Mouse (Mus musculus): ENCODE results near the gene Mrps36.
"Not testable (repeated sequence)": the region's sequence is repeated elsewhere in the genome, so short reads cannot be mapped to it uniquely, and the experiment has no call there.

The Mrps36 gene

DNA sequence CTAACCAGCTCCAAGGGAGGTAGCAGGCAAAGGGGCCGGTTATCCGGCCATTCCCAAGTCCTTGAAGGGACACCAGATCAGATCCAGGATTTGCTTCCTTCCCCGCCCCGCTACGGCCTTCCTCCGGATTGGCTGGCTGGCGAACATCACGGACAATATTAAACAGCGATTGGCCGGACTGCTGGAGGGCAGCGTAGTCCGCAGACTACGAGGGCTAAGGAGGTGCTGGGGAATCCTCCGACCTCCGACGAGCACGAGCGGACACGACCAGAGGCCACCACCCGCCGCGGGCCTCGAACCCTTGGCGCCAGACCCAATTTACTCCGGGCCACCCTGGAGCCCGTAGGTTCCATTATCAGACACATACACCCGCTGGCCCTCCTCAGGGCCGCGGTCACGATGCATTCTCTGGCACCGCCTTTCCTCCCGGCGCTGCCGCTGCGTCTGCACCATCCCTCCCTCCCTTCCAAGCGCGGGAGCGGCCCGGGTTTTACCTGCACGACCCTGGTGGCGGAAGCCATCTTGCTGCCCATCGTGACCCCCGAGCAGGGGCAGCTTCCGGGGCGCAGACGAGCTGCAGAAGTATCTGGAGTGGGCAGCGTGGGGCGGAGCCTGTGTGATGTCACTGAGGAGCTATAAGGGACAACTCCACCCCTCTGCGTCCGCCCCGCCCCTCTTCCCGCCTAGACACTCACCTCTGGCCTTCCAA lies at the start of gene Mrps36:
Gene Mrps36 (minus strand): TSS at position 624 of the 709 bp plus-strand sequence.
- DNase-seq (ENCODE audit: low spot score in 2 of 2), result peak; percentile 90 to 93

DNA sequence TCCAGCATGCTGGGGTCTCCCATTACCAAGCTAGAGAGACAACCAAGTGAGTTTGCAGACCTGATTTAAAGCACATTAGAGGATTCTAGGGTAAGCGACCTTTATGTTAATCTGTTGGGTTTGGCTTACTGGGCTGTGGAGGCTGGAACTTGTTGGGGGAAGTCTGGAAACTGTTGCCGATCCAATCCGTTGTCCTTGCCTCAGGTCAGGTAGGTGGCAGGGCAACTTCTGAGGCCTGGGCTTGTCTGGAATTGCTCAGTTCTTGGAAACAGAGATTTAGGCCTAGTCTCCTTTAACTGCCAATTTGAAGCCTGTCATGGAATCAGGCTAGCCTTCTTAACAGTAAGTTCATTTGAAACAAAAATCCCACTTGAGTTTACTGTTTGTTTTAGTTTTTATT lies 44.6 kb upstream of the Mrps36 start:
- no peak for DNase-seq (ENCODE audit: low spot score in 2 of 2)

DNA sequence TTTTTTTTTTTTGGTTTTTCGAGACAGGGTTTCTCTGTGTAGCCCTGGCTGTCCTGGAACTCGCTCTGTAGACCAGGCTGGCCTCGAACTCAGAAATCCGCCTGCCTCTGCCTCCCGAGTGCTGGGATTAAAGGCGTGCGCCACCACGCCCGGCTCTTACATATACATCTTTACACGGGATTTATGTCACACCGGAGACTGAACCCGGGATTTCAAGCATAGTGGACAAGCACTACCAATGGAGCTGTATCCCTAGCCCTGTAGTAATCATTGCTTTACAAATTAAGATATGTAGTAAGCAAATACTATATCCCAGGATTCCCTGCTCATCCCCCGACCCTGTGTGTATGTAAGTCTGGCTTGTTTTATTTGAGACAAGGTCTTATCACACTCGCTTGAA lies 43.6 kb upstream of the Mrps36 start:
- DNase-seq (ENCODE audit: low spot score in 2 of 2), result not testable (repeated sequence)

DNA sequence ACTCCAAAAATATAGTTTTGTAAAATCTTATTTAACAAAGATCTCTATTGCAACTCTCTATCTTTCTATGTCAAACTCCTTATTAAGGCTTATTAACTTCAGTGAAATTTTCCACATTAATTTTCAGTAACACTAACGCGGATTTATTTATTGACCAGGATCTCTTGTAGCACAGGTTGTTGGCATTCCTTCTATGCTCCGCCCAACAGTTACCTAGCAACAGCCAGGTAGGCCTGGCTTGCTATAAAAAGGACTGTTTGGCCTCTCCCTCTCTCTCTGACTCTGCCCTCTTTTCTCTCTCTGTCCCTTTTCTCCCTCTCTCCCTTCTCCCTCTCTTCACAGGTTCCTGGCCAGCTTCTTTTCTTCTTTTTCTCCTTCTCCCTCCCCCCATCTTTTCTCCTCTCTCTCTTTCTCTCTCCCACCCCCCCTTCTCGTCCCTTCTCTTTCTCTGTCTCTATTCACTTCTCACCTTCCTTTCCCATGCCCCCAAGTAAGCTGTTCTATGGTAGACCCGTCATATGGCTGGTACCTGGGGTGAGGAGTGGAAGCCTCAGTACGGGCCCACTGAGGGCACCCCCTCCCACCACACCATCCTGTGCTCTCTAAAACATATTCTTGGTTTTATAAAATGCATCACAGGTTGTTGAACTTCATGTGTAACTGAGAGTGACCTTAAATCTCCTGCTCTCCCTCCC lies 43.0 kb upstream of the Mrps36 start:
- no peak for DNase-seq (ENCODE audit: low spot score in 2 of 2)

DNA sequence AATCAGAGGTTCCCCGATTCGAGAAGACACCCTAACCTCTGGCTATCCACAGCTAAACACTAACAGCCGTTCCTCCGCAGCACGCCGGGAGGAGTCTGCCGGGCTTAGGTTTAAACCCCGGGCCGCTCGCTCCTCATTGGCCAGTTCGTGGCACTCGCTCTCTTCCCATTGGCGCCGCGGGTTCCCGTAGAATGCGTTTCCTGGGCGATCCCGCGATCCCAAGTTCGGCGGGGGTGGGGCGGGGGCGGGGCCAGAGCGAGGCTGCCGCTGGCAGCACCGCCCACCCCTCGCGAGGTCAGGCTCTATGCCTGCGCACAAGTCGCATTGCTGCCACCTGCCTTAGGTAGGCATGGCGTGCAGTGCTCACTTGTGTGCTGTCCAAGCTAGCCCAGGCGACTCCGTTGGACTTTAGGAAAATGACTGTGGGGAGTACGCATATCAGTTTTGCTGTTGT lies 42.0 kb upstream of the Mrps36 start, which contains the start of gene Ccnb1:
Gene Ccnb1 (minus strand): TSS at position 157 of the 454 bp plus-strand sequence.
- peak; percentile 80 to 82 for DNase-seq (ENCODE audit: low spot score in 2 of 2)

DNA sequence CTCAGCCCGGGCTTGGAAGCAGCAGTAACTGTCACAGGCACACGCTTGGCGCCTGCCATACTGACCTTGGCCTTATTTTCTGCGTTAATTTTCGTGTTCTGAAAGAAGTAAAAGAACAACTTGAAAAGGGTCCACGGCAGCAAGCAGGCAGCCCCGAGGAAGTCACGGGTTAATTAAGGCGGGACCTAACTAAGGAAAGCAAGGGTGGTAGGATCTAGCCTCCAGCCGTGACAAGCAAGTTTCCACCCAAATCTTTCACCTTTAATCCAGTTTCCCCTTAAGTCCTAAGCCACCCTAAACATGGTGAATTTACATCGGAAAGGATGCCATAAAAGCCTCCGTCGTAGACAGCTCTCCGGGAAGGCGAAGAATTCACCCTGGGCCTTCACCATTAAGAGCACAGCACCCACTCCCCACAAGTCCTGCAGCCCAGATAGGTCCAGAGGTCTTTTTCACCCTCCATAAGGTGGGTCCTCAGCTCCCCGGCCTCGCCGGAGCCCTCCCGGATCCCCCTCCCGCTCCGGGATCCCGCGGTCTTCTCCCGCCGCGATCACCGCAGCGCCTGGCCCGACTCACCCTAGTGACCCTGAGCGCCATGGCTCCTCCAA lies 41.5 kb upstream of the Mrps36 start:
- no peak for DNase-seq (ENCODE audit: low spot score in 2 of 2)

DNA sequence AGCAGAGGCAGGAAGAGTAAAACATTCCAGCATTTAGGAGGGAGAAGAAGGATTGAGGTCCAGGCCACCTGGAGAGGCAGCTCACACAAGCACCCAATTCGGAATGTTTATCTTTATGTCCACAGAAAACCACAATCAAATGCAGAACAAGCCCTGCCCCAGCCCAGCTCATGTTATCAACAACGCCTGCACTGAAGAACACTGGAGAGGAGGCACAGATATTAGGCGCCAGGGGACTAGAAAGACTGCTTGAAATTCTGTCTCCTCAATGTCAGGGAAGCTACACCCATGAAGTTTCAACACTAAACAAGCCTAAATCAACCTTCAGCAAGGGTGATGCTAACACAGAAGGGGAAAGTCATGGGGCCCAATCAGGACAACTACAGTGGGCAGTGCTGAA lies 33.0 kb upstream of the Mrps36 start:
- no peak for DNase-seq (ENCODE audit: low spot score in 2 of 2)

DNA sequence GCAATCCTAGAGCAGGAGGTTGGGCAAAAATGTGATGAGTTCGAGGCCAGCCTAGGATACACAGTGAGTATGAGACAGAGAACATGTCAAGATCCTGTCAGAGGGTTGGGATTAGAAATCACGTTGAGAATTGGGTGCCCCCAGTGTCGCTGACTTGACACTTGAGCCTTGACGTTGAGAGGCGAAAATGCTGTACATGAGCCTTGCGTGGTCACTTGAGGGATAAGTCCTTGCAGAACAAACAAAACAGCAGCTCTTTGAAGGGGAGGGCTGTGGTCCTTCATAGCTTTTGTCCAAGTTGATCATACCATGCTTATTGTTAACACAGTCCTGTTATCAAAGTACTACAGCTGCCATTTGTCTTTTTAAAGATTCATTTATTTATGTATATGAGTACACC lies 32.3 kb upstream of the Mrps36 start:
- DNase-seq (ENCODE audit: low spot score in 2 of 2), result no peak

DNA sequence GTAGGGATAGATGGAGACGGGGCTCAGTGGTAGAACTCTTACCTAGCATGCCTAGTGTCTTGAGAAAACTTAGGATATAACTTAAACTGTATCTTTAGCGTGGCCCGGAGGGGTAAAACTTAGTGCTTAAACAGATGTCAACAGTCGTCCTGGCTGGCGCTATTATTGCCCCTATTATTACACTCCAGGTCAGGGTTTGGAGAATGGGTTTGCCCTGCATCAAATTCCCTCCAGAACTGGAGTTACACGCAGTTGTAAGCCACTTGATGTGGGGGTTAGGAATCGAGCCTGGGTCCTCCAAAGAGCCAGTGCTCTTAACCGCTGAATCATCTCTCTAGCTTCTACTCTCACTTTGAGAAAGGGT lies 31.6 kb upstream of the Mrps36 start:
- DNase-seq (ENCODE audit: low spot score in 2 of 2), result no peak

DNA sequence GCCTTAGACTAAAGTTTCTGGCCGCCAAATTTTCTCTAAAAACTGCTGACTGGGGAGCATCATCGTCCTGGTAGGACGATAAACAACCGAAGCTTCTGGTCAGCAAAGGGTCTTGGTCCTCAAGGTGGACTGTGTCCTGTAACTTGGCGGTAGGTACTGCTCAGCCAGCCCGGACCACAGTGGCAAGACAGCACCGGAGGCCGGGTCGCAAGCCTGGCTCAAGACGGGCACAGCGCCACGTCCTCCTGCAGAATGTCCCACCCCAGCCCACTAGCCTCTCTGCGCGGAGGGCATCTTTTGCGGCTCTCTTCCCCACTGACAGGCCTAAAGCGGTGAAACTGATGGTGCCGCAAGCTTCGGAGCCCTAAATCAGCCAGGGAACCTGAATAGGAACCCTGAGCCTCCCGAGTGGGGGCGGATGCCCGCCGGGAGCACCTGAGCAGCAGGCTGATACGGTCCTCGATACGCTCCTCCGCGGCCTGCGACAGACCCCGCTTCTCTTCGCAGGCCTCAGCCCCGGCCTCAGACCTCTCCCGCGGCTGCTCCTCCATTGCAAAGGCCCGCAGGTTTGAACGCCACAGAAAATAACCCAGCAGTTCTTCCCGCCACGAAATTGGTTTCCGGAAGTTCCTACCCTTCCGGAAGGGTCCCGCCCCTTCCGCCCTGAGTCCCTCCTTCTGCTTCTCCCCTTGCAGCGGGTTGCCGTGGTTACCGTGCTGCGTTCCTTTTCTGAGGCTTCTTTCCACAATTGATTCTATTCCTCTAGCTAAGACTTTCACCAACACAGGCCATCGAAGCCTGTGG lies 31.0 kb upstream of the Mrps36 start, which contains the start of gene Cenph:
Gene Cenph (minus strand): TSS at position 648 of the 804 bp plus-strand sequence.
- DNase-seq (ENCODE audit: low spot score in 2 of 2), result peak; percentile 74 to 81

DNA sequence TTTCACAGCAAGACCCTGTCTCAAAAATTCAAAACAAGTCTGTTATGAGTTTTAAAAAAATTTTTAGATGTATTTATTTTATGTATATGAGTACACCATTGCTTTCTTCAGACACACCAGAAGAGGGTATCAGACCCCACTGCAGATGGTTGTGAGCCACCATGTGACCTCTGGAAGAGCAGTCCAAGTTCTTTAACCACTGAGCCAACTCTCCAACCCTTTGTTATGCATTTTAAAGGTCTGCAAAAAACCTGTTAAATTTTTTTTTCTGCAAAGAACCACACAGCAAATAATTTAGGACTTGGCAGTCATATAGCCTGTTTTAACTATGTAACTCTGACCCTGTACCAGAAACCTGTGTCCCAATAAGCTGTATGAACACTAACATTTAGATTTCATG lies 30.2 kb upstream of the Mrps36 start:
- DNase-seq (ENCODE audit: low spot score in 2 of 2), result no peak

DNA sequence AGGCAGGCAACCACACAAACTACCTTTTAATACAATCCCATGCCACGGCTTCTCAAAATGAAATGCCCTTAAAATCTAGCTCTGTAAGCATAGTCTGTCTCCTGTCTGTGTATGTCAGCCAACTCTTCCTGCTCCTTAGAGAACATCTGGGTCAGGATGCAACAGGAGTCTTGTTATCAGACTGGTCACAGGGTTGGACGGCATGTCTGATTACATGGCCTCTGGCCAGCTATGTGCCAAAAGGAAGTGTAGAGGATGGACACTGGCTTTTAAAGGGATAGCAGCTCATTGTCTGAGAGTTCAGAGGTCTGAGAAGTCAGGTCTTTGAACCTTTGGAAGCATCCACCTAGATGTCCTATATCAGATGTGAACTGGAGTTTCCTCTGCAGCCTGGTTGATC lies 10.9 kb upstream of the Mrps36 start:
- no peak for DNase-seq (ENCODE audit: low spot score in 2 of 2)

DNA sequence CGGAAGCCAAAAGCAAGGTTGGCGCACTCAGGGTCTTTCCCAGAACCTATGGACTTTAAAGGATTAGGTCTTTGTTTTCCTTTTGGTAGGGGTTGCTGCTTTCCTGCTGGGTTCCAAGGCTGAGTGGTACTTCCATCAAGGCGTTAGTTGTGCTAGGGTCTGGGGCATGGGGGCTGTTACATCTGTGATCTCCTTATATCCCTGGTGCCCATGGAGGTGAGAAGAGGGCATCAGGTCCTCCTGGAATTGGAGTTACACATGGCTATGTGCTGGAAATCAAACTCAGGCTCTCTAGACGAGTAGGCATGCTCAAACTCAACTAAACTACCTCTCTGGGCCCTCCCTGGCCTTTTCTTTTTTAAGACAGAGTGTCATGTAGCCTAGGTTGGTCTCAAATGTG lies 9.7 kb upstream of the Mrps36 start:
- DNase-seq (ENCODE audit: low spot score in 2 of 2), result no peak

DNA sequence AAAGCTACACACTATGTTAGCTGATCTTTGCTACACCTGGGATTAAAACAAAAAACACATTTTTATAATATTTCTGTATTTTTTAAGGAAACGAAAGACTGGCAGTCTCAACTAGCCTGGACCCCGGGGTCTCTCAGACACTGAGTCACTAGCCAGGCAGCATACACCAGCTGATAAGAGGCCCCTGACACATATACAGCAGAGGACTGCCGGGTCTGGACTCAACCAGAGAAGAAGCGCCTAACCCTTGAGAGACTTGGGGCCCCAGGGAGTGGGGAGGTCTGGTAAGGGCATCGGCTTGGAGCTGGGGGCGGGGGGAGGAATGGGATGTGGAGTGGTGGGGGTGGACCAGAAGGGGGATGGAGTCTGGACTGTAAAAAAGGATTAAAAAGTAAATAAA lies 8.6 kb upstream of the Mrps36 start:
- DNase-seq (ENCODE audit: low spot score in 2 of 2), result no peak

DNA sequence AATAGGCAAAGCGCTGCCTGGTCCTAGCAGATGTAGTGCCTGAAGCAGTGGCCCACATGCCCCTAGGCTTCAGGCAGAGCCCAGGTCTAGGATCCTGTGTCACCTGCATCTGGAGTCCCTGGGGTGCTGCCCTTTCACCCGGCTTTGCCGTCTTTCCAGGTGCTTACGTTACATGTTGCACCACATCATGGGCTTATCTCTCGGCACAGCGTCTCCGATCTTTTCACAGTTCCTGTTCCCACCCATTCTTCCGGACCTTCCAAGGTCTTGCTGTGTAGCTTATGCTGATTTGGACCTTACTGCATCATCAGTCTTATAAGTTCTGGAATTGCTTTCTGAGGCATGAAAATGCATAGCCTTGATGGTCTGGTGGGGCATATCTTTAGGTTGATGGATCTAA lies 8.1 kb upstream of the Mrps36 start:
- DNase-seq (ENCODE audit: low spot score in 2 of 2), result no peak

DNA sequence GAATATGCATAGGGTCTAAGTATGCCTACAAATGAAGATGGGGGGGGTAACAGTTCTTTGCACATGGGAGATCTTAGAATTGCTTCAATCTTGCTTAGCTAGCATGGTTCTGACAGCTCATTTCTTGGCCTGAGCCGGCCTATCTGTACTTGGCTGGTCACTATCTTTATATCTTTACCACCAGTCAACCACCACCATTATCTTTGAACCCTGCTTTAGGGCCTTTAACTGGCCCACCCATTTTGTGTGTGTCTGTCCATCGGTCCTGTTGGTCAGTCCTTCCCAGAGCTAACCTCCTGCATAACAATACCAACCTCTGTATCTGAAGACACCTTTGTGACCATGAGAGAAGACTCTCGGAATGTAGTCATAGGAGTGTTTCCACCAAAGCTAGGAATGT lies 6.9 kb upstream of the Mrps36 start:
- no peak for DNase-seq (ENCODE audit: low spot score in 2 of 2)

DNA sequence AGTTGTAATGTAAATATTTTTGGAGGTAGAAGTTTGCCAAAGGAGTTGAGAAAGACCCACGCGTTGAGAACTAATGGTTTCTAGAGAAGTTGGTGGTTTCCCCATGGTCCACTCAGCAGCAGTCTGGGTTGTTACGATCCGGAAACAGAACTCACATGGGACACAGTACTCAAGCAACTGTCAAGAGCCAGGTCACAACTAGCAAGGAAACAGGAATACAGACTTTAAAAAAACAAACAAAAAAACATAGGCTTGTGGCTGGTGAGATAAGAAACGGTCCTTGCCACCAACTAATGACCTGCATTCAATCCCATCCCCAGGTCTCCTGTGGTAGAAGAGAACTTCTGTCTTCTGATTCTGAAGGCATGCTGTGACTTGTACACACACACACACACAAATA lies 6.3 kb upstream of the Mrps36 start:
- DNase-seq (ENCODE audit: low spot score in 2 of 2), result no peak

DNA sequence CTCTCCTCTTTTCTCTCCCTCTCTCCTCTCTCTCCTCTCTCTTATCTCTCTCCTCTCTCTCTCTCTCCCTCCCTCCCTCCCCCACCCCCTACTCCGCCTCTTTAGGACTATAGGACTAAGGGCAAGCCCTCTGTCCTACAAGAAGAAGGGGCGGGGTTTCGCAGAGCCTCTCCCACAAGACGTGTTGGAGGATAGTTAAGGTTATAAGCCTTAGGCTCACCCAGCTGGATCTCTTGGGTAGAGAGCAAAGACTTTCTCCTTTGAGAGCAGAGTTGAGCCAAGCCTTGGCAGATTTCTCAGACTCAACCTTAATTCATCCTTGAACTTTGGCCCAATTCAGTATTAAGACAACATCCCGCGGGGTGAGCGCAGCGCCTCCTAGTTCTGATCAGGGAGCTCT lies 4.2 kb upstream of the Mrps36 start:
- DNase-seq (ENCODE audit: low spot score in 2 of 2), result no peak

DNA sequence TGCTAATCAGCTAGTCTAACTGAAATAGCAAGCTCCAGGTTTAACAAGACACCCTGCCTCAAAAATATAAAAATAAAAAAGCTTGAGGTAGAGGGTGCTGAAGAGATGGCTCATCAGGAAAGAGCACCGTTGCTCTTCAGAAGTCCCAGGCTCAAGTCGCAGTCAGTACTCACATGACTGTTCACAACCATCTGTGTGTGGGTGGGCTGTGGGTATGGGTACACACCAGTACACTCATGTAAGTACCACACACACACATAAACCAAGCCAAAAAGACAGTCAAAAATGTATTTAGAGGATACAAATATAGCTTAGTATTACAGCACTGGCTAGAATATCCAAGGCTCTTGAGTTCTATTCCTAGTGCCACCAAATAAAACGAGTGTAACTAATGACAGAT lies 1.6 kb upstream of the Mrps36 start:
- DNase-seq (ENCODE audit: low spot score in 2 of 2), result peak; percentile 71 to 80

DNA sequence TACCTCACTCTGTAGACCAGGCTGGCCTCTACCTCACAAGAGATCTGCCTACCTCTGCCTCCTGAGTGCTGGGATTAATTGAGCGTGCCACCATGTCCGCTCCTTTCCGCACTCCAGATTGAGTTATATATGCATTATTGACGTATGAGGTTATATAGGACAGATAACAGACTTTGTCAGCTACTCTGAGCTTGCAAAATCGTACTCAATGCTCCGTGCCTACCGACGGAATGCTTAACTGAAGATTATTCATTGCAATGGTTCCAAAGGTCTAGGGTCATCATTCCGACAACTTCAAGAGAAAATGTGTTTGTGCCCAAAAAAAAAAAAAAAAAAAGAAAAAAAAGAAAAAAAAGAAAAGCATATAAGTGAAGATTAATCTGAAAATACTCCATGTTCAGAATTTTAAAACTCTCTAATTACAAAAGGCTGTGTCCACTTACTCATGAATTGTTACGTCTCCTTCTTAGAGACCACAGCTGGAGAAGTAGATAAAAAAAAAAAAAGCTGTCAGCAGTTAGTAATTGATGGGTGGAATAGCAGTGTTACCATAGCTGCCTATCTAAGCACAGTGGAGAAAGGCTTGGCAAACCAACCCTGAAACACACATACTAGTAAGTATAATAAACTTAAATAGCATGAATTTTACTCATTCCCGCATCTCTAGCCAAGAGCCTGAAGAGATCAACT lies 968 bp downstream of the Mrps36 start:
- no peak for DNase-seq (ENCODE audit: low spot score in 2 of 2)

DNA sequence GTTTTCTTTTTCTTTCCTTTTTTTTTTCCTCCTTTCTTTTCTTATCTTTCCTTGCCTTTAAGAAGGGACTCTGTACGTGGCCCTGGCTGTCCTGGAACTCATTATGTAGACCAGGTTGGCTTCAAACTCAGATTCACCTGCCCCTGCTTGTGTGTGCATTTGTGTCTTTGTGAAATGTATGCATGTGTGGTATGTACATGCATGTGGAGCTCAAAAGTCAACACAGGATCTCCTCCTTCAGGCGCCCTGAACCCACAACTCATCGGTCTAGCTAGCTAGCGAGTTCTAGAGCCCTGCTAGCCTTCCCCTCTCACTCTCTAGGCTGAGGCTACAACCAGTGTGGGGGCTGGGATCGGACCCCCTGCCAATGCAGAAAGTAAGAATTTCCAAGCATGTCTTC lies 1.6 kb downstream of the Mrps36 start:
- DNase-seq (ENCODE audit: low spot score in 2 of 2), result no peak

DNA sequence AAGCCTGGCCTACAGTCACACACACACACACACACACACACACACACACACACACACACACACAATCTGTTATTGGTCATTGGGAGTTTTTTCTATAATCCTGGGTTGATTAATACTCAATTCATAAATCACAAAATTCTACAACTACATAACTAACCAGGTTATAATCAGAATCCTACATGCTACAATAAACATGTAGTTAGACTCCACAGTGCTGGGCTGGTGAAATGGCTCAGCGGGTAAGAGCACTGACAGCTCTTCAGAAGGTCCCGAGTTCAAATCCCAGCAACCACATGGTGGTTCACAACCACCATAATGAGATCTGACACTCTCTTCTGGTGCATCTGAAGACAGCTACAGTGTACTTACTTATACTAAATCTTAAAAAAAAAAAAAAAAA lies 11.7 kb downstream of the Mrps36 start:
- no peak for DNase-seq (ENCODE audit: low spot score in 2 of 2)

All from right cerebral cortex, postnatal 36 days (tissue).